Mouse (Mus musculus) ES-Bruce4 (cell line): ENCODE data around the gene Ankrd34a. TPM values are rescaled to one million over a fixed set of nuclear protein-coding genes. Genes with fewer than 3 reads are reported as not detected.
A peak's percentile ranks its signal among the peaks of the same experiment; 100 is the strongest.

ENCODE experiments used
- H3K27ac ChIP-seq: 2 replicates; pipeline ENCODE4 v1.5.1; 2012; ENCODE audit warnings: low read length, inconsistent platforms; ENCODE audit not compliant: insufficient read depth
- H3K27me3 ChIP-seq: 2 replicates; pipeline ENCODE4 v1.6.1; 2012; ENCODE audit warnings: mild to moderate bottlenecking, low read length, inconsistent platforms; ENCODE audit not compliant: control insufficient read depth, poor library complexity, insufficient read depth, severe bottlenecking
- H3K36me3 ChIP-seq: 2 replicates; pipeline ENCODE4 v1.6.1; 2012; ENCODE audit warnings: inconsistent platforms, mild to moderate bottlenecking, low read length, moderate library complexity; ENCODE audit not compliant: control insufficient read depth, poor library complexity, insufficient read depth, severe bottlenecking
- H3K4me1 ChIP-seq: one replicate; pipeline ENCODE4 v1.8.1; 2011; ENCODE audit warnings: low read length; ENCODE audit not compliant: control insufficient read depth, insufficient read depth
- H3K4me3 ChIP-seq: 2 replicates; pipeline ENCODE4 v1.5.1; 2011; ENCODE audit warnings: low read depth, mild to moderate bottlenecking, low read length
- H3K9ac ChIP-seq: 2 replicates; pipeline ENCODE4 v1.6.1; 2012; ENCODE audit warnings: low read depth, mild to moderate bottlenecking, inconsistent platforms; ENCODE audit not compliant: poor library complexity, severe bottlenecking
- H3K9me3 ChIP-seq: replicated peaks from 2 replicates; pipeline ENCODE4 v1.6.1; 2012; ENCODE audit warnings: mild to moderate bottlenecking, low read length, inconsistent platforms; ENCODE audit not compliant: control insufficient read depth, poor library complexity, insufficient read depth, severe bottlenecking
- CTCF ChIP-seq: IDR thresholded peaks from one replicate; pipeline ENCODE4 v1.8.1; 2011; ENCODE audit warnings: low read depth, low read length
- EP300 ChIP-seq: IDR thresholded peaks from 2 replicates; pipeline ENCODE4 v1.6.1; 2011; ENCODE audit warnings: low read depth, low read length; ENCODE audit not compliant: insufficient read depth
- POLR2A ChIP-seq: IDR thresholded peaks from one replicate; pipeline ENCODE4 v1.8.1; 2011; ENCODE audit warnings: low read length; ENCODE audit not compliant: insufficient read depth
- polyA plus RNA-seq: library from polyadenylated mRNA; stranded (reverse); fragments of >200 nt; gene quantifications from 2 replicates; pipeline ENCODE4 v1.2.4, GENCODE M21; 2011; ENCODE audit warnings: low read depth; ENCODE audit not compliant: missing spikeins, insufficient read depth, insufficient read length

The Ankrd34a gene
- polyA plus RNA-seq, 1 experiment = 0.31 TPM

DNA sequence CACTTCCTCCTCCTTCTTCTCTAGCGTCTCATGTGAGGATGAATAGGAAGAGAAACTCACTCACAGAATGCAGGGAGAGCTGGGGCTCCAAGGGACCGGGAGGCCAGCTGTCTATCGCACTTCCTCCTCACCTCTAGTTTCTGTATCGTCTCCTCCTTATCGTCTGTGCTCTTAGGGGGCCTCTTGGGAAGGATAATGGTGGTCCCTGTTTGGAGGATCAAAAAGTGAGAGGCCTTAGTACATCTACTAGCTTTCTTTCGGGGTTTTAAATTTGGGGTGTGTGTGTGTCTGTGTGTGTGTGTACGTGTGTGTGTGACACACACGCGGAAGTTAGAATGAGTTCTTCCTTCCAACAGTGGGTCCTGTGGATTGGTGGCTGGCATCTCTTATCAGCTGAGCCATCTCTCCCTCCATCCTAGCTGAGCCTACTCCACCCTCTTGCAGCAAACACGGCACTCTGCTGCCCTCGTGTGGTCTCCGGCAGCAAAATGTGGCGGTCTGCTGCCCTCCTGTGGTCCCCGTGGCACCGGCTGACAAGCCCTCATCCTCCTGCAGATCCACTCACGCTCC lies 16.5 kb upstream of the Ankrd34a start:
- no peaks in the 10 kb centered on the region for H3K36me3 ChIP-seq
- no peaks in the 10 kb centered on the region for H3K27me3 ChIP-seq
- no peak overlapping the region for H3K27ac ChIP-seq
- no peak overlapping the region for H3K4me3 ChIP-seq
- 0 out of 2 replicates have a peak, but pooled peaks have one; percentile 66 for TF ChIP-seq EP300
- no peak for TF ChIP-seq POLR2A
- TF ChIP-seq CTCF = peak; percentile 100
- H3K9me3 ChIP-seq = no peaks in the 10 kb centered on the region
- no peak overlapping the region for H3K9ac ChIP-seq
- H3K4me1 ChIP-seq = peaks cover 7% of the 10 kb centered on the region

DNA sequence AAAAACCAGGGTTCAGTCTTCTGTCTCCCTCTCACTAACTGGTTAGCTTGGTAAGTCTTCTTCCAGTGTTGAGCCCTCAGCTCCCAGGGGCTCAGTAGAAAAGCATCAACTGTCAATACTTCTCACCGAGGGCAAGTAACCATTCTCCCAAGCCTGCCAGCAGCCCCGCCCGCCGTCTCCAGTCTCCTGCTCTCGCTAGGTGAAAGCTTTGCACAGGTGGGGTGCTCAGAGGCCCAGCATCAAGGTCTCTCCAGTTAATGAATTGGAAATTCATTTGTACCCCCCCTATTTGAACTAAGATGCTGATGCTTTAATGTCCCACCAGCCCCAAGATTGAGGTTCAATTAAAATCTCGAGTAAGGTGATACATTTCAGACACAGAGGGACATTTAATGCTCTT lies 15.3 kb upstream of the Ankrd34a start:
- H3K4me1 ChIP-seq = peaks cover 2% of the 10 kb centered on the region
- no peaks in the 10 kb centered on the region for H3K9me3 ChIP-seq
- TF ChIP-seq POLR2A (no peak), CTCF (no peak)
- peak overlapping the region; percentile 16; the same call in 1 of the 2 replicates for H3K9ac ChIP-seq
- no peak overlapping the region for H3K27ac ChIP-seq
- no peak overlapping the region for H3K4me3 ChIP-seq
- no peaks in the 10 kb centered on the region for H3K36me3 ChIP-seq
- no peaks in the 10 kb centered on the region for H3K27me3 ChIP-seq

DNA sequence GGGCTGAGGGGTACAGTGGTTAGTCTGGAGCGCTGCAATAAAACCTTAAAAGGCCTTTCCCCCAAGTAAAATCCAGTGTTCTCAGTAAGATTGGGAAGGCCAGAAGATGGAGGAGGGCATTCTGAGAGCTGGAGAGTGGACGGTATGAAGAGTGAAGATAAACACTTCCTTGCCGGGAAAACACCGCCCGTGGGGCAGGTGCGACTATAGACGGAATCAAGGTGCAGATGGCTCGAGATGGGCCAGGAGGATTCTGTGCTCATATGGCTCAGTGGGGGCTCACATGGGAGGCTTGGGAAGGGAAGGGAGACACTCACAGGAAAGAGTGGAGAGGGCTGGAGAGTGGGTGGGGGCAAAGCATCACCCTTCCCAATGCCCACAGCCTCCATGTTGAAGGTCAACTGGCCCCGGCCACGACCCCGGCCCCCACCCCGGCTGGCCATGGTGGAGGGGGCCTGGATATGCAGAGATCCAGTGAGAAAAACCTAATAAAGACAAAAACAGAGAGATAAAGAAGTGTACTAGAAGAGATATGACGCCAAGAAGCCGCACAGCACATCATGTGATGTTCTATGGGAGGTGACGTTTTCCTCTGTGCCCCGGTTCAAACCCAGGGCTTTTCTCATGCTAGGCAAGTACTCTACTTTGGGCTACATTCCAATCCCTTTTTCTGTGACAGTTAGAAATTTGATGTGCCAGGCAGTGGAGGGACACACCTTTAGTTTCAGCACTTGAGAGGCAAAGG lies 14.5 kb upstream of the Ankrd34a start:
- no peaks in the 10 kb centered on the region for H3K9me3 ChIP-seq
- no peak overlapping the region for H3K27ac ChIP-seq
- H3K4me3 ChIP-seq = no peak overlapping the region
- H3K27me3 ChIP-seq = no peaks in the 10 kb centered on the region
- no peaks in the 10 kb centered on the region for H3K36me3 ChIP-seq
- TF ChIP-seq CTCF = no peak
- TF ChIP-seq POLR2A = no peak
- no peak for TF ChIP-seq EP300
- peaks cover 2% of the 10 kb centered on the region for H3K4me1 ChIP-seq
- peak overlapping the region; percentile 16; the same call in 1 of the 2 replicates for H3K9ac ChIP-seq

DNA sequence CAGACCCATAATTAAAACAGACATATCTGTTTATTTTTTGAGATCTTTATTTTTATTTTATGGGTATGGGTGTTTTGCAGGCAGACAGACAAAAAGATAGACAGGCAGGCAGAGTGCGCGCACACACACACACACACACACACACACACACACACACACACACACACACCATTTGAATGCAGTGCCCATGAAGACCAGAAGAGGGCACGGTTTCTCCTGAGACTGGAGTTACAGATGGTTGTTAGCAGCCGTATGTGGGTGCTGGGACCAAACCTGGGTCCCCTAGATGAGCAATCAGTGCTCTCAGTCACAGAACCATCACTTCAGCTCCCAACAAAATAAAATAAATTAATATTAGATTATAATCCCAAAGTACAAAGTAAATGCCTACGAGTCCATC lies 13.1 kb upstream of the Ankrd34a start:
- H3K9me3 ChIP-seq = peaks cover 2% of the 10 kb centered on the region; the same call in 1 of the 2 replicates
- no peak overlapping the region for H3K4me3 ChIP-seq
- no peaks in the 10 kb centered on the region for H3K27me3 ChIP-seq
- no peak overlapping the region for H3K9ac ChIP-seq
- H3K4me1 ChIP-seq = peaks cover 2% of the 10 kb centered on the region
- TF ChIP-seq CTCF (peak; percentile 23), EP300 (no peak), POLR2A (no peak)
- H3K27ac ChIP-seq = no peak overlapping the region
- H3K36me3 ChIP-seq = no peaks in the 10 kb centered on the region

DNA sequence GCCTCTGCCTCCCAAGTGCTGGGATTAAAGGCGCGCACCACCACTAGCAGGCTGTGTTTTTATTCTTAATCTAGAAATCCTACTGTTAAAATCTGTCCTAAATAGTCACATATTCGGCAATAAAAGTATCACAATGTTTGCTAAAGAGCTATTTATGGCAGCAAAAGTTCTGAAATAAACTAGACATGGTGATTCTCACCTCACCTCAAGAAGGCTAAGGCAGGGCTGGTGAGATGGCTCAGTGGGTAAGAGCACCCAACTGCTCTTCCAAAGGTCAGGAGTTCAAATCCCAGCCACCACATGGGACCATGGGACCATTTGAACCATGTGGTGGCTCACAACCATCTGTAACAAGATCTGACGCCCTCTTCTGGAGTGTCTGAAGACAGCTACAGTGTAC lies 5.8 kb upstream of the Ankrd34a start:
- TF ChIP-seq CTCF (no peak), EP300 (no peak)
- H3K27ac ChIP-seq = no peak overlapping the region
- H3K36me3 ChIP-seq = no peaks in the 10 kb centered on the region
- H3K4me1 ChIP-seq = peaks cover 2% of the 10 kb centered on the region
- no peaks in the 10 kb centered on the region for H3K27me3 ChIP-seq
- no peak overlapping the region for H3K4me3 ChIP-seq
- H3K9ac ChIP-seq = no peak overlapping the region
- peaks cover 2% of the 10 kb centered on the region; the same call in 1 of the 2 replicates for H3K9me3 ChIP-seq

DNA sequence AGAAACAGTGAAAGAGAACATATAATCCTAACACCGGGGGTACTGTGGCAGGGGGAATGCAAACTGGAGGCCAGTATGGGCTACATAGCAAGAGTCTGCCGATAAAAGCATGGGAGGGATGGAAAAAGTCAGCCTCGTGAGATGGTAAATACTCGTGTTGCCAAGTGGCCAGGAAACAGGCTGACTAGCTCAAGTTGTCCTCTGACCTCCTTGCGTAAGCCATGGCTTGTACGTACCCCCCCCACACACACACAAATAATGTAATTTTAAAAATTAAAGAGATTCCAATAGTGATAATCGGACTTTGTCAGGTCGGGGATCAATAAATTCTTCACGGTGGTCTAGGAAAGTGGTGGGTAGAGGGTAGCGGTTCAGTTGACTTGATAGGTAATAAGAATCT lies 3.1 kb upstream of the Ankrd34a start:
- H3K9me3 ChIP-seq = no peaks in the 10 kb centered on the region
- H3K9ac ChIP-seq = peak overlapping the region; percentile 56
- H3K4me1 ChIP-seq = peaks cover 2% of the 10 kb centered on the region
- H3K4me3 ChIP-seq = peak overlapping the region; percentile 97
- peak overlapping the region; percentile 35 for H3K27ac ChIP-seq
- H3K27me3 ChIP-seq = no peaks in the 10 kb centered on the region
- no peak for TF ChIP-seq POLR2A
- TF ChIP-seq CTCF = no peak
- no peak for TF ChIP-seq EP300
- H3K36me3 ChIP-seq = no peaks in the 10 kb centered on the region
